Mouse (Mus musculus) forebrain, postnatal 0 days (tissue): ENCODE measurements at regions not wholly inside any gene's neighbourhood (a gene's known extent, or its start where the extent isn't known, plus 50 kb on each side); places are given as distances from the start of the nearest gene placed in this dataset.
"Not testable (repeated sequence)": the region's sequence is repeated elsewhere in the genome, so short reads cannot be mapped to it uniquely, and the experiment has no call there.

Experiments
- ATAC-seq: fragments of 200-750 bp; cut with Nextera tagmentation; 2 replicates; pipeline ENCODE4 v1.8.0; 2017; ENCODE audit warnings: mild to moderate bottlenecking, moderate library complexity
- DNase-seq: peaks from one replicate; pipeline ENCODE4 v3.0.0-alpha.2; 2015
- H3K27ac ChIP-seq: fragments of 300-500 bp; sonication (generic); 2 replicates; pipeline ENCODE4 v1.5.1; 2014; ENCODE audit warnings: low read depth, mild to moderate bottlenecking, antibody characterized with exemption, low read length, moderate library complexity, mixed read lengths
- H3K27me3 ChIP-seq: fragments of 300-500 bp; sonication (generic); 2 replicates; pipeline ENCODE4 v1.6.1; 2014; ENCODE audit warnings: mild to moderate bottlenecking, low read length, mixed read lengths; ENCODE audit not compliant: insufficient read depth
- H3K36me3 ChIP-seq: fragments of 300-500 bp; sonication (generic); 2 replicates; pipeline ENCODE4 v1.6.1; 2014; ENCODE audit warnings: mild to moderate bottlenecking, moderate library complexity; ENCODE audit not compliant: insufficient read depth
- H3K4me1 ChIP-seq: fragments of 300-500 bp; sonication (generic); 2 replicates; pipeline ENCODE4 v1.6.1; 2014; ENCODE audit warnings: antibody characterized with exemption; ENCODE audit not compliant: insufficient read depth
- H3K4me2 ChIP-seq: fragments of 300-500 bp; sonication (generic); 2 replicates; pipeline ENCODE4 v1.6.1; 2014; ENCODE audit warnings: low read depth, mild to moderate bottlenecking, moderate library complexity
- H3K4me3 ChIP-seq: fragments of 300-500 bp; sonication (generic); 2 replicates; pipeline ENCODE4 v1.5.1; 2014; ENCODE audit warnings: low read depth, low read length, mixed read lengths
- H3K9ac ChIP-seq: fragments of 300-500 bp; sonication (generic); 2 replicates; pipeline ENCODE4 v1.6.1; 2014; ENCODE audit warnings: mild to moderate bottlenecking
- H3K9me3 ChIP-seq: fragments of 300-500 bp; sonication (generic); 2 replicates; pipeline ENCODE4 v1.6.1; 2016; ENCODE audit warnings: low read length
- CTCF ChIP-seq: sonication (generic); IDR thresholded peaks from 2 replicates; pipeline ENCODE4 v1.5.1; 2016; ENCODE audit warnings: antibody characterized with exemption, control low read depth, low read depth
- WGBS: fragments of 180-500 bp; shearing (Covaris S2); extraction: QIAGEN DNeasy Blood & Tissue Kit; methylation state at CpG from one replicate; pipeline ENCODE4 v1.1.7; 2014; 5-methylcytosine and 5-hydroxymethylcytosine counted together

GRCm38 (mm10) chr13:3216070-3216469 lies 321.8 kb upstream of the Gdi2 start:
- H3K4me1 ChIP-seq, H3K9me3 ChIP-seq, H3K36me3 ChIP-seq, H3K27me3 ChIP-seq, H3K4me3 ChIP-seq, H3K9ac ChIP-seq, H3K4me2 ChIP-seq, H3K27ac ChIP-seq: not testable (repeated sequence)
- DNase-seq, result peak; percentile 38
- WGBS, result 48% methylated on average over 3 of the region's 3 CpGs
- peak; percentile 45; the same call in 1 of the 2 replicates for TF ChIP-seq CTCF
- ATAC-seq, result peak; percentile 38; the same call in 1 of the 2 replicates

- ATAC-seq, DNase-seq, H3K9ac ChIP-seq, H3K4me1 ChIP-seq, H3K27ac ChIP-seq, H3K27me3 ChIP-seq, H3K9me3 ChIP-seq, H3K4me3 ChIP-seq, H3K36me3 ChIP-seq: not testable (repeated sequence)
- peak overlapping the region; percentile 33 for H3K4me2 ChIP-seq
- 35% methylated on average over 10 of the region's 10 CpGs for WGBS
Observed at GRCm38 (mm10) chr13:3221005-3221621, 316.8 kb upstream of the Gdi2 start.

GRCm38 (mm10) chr13:3221622-3222021 lies 316.2 kb upstream of the Gdi2 start:
- H3K4me1 ChIP-seq, result no peaks in the 10 kb centered on the region
- DNase-seq (no peak), ATAC-seq (peak; percentile 48)
- H3K4me3 ChIP-seq, result no peak overlapping the region
- H3K9me3 ChIP-seq, result no peaks in the 10 kb centered on the region
- H3K27me3 ChIP-seq, result no peaks in the 10 kb centered on the region
- H3K4me2 ChIP-seq, result peak overlapping the region; percentile 33
- H3K9ac ChIP-seq, result no peak overlapping the region
- no peak overlapping the region for H3K27ac ChIP-seq
- TF ChIP-seq CTCF, result no peak
- 57% methylated on average over 16 of the region's 16 CpGs for WGBS
- no peaks in the 10 kb centered on the region for H3K36me3 ChIP-seq

GRCm38 (mm10) chr13:3258379-3258778 lies 279.5 kb upstream of the Gdi2 start:
- Histone ChIP-seq H3K4me3 (no peak overlapping the region), H3K4me1 (no peaks in the 10 kb centered on the region), H3K27ac (no peak overlapping the region), H3K27me3 (no peaks in the 10 kb centered on the region), H3K9me3 (no peaks in the 10 kb centered on the region), H3K9ac (no peak overlapping the region), H3K4me2 (no peak overlapping the region), H3K36me3 (no peaks in the 10 kb centered on the region)
- no peak for DNase-seq
- ATAC-seq, result no peak
- WGBS, result 74% methylated on average over 1 of the region's 1 CpGs
- TF ChIP-seq CTCF, result no peak

- not testable (repeated sequence) for H3K4me2 ChIP-seq, ATAC-seq, H3K9me3 ChIP-seq, H3K4me1 ChIP-seq, H3K4me3 ChIP-seq, H3K9ac ChIP-seq, H3K36me3 ChIP-seq, DNase-seq, H3K27ac ChIP-seq, H3K27me3 ChIP-seq
- 42% methylated on average over 1 of the region's 1 CpGs for WGBS
Observed at GRCm38 (mm10) chr13:3276130-3276529, 261.7 kb upstream of the Gdi2 start.
